In genomic region chr1:137040898-137041297, GRCm38 (mm10) we compare ENCODE assay signal across 23 mouse cellular contexts.
"Had no signal": no experiment of that assay in that cellular context is flagged by ENCODE, and none has a peak within 500 bp of the region (broad histone marks: within the 10 kb centered on the region; RNA-seq: fewer than 3 reads in every experiment).

No protein-coding gene starts in this region.

- H3K36me3 ChIP-seq: kidney, embryonic 15.5 days; limb, embryonic 10.5 days; limb, embryonic 13.5 days; liver, embryonic 12.5 days; liver, embryonic 15.5 days; midbrain, embryonic 12.5 days; midbrain, embryonic 15.5 days; neural tube, embryonic 12.5 days; neural tube, embryonic 15.5 days; stomach, embryonic 15.5 days had no signal

- H3K27ac ChIP-seq: kidney, embryonic 15.5 days; limb, embryonic 10.5 days; limb, embryonic 13.5 days; liver, embryonic 12.5 days; liver, embryonic 15.5 days; macrophage; midbrain, embryonic 12.5 days; midbrain, embryonic 15.5 days; neural tube, embryonic 12.5 days; neural tube, embryonic 15.5 days; stomach, embryonic 15.5 days had no signal

- H3K4me2 ChIP-seq: kidney, embryonic 15.5 days; limb, embryonic 13.5 days; liver, embryonic 12.5 days; liver, embryonic 15.5 days; midbrain, embryonic 12.5 days; midbrain, embryonic 15.5 days; neural tube, embryonic 12.5 days; neural tube, embryonic 15.5 days; stomach, embryonic 15.5 days had no signal

- H3K9ac ChIP-seq: kidney, embryonic 15.5 days; limb, embryonic 13.5 days; liver, embryonic 12.5 days; liver, embryonic 15.5 days; midbrain, embryonic 12.5 days; midbrain, embryonic 15.5 days; neural tube, embryonic 12.5 days; neural tube, embryonic 15.5 days; stomach, embryonic 15.5 days had no signal

- H3K9me3 ChIP-seq: kidney, embryonic 15.5 days; limb, embryonic 10.5 days; limb, embryonic 13.5 days; liver, embryonic 12.5 days; liver, embryonic 15.5 days; midbrain, embryonic 12.5 days; midbrain, embryonic 15.5 days; neural tube, embryonic 12.5 days; neural tube, embryonic 15.5 days; stomach, embryonic 15.5 days had no signal

- H3K4me1 ChIP-seq: kidney, embryonic 15.5 days; limb, embryonic 10.5 days; limb, embryonic 13.5 days; liver, embryonic 12.5 days; liver, embryonic 15.5 days; midbrain, embryonic 12.5 days; midbrain, embryonic 15.5 days; neural tube, embryonic 12.5 days; stomach, embryonic 15.5 days had no signal

- ATAC-seq: inflammation-experienced regulatory T-cells, adult 6 months; liver, embryonic 12.5 days; midbrain, embryonic 15.5 days had no signal

- H3K4me3 ChIP-seq: kidney, embryonic 15.5 days; limb, embryonic 10.5 days; limb, embryonic 13.5 days; liver, embryonic 12.5 days; liver, embryonic 15.5 days; midbrain, embryonic 12.5 days; midbrain, embryonic 15.5 days; neural tube, embryonic 12.5 days; neural tube, embryonic 15.5 days; stomach, embryonic 15.5 days had no signal

- DNase-seq: kidney, adult 2 months; kidney, postnatal 10 days; kidney, postnatal 36 days; liver; lung, adult 18-20 months; right cerebral cortex, adult 18-20 months; right cerebral cortex, postnatal 14 days; right cerebral cortex, postnatal 4 days; thymus, adult 18-20 months; thymus, postnatal 14 days; thymus, postnatal 4 days had no signal

- H3K27me3 ChIP-seq: kidney, embryonic 15.5 days; limb, embryonic 13.5 days; liver, embryonic 12.5 days; liver, embryonic 15.5 days; midbrain, embryonic 12.5 days; midbrain, embryonic 15.5 days; neural tube, embryonic 12.5 days; neural tube, embryonic 15.5 days; stomach, embryonic 15.5 days had no signal
